Mouse (Mus musculus) ES-E14 (cell line): ENCODE measurements at regions not wholly inside any gene's neighbourhood (a gene's known extent, or its start where the extent isn't known, plus 50 kb on each side); places are given as distances from the start of the nearest gene placed in this dataset.

Experiments used
- MAFK ChIP-seq: IDR thresholded peaks from 2 replicates; pipeline ENCODE4 v1.6.1; 2014; ENCODE audit warnings: mild to moderate bottlenecking, low read depth, low read length, inconsistent platforms; ENCODE audit not compliant: insufficient read depth
- ZC3H11A ChIP-seq: IDR thresholded peaks from 2 replicates; pipeline ENCODE4 v1.6.1; 2012; ENCODE audit warnings: low read depth, mild to moderate bottlenecking, inconsistent platforms, low read length, borderline replicate concordance

DNA sequence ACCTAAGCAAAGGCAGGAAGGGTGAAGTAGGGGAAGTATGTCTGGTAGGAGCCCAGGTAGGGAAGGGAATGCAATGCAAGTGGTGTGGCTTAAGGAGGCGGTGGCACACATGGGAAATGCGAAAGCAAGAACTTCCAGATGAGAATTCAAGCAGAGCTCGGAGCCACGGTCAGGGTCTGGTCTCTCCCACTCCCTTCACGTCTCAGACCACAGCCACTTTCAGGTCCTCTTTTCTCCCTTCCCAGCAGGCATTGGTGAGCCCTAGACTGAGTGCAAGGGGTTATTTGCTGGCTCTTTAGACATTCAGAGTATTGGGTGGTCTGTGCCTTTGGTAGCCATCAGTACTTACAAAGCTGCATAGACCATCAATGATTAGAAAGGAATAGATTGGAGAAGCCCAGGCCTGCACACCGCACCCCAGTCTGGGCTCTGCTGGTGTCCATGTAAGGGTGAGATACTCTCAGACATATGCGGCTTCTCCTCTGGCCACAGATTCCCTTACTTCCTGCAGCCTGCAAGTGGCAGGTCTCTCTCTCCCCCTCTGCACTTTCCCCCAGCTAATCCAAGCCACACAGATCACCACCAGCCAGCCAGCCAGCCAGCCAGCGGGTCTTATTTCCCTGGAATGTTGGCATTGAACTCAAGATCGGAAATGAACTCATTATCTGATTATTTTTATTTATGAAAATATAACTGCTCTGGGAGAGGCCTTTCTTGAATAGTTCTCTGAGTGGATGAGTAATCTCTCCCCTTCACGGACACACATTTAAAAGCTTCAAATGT is 113.6 kb downstream of the Zfp36l2 start:
- TF ChIP-seq ZC3H11A (no peak), MAFK (no peak)
